Mouse (Mus musculus) MEL (cell line): ENCODE results near the gene Plekho1. TPM values are rescaled to one million over a fixed set of nuclear protein-coding genes. Genes with fewer than 3 reads are reported as not detected.

ENCODE experiments used
- DNase-seq: peaks from one replicate; pipeline ENCODE4 v3.0.0; 2011; ENCODE audit warnings: low read depth, low spot score
- H3K27ac ChIP-seq: 2 replicates; pipeline ENCODE4 v1.5.1; 2012; ENCODE audit warnings: low read depth, mild to moderate bottlenecking, control low read depth, low read length, moderate library complexity; ENCODE audit not compliant: control insufficient read depth
- H3K27me3 ChIP-seq, 2 experiments: fragments of 150-350 bp in 1 of 2; sonication (generic) in 1 of 2; 2 replicates each; pipeline ENCODE4 v1.6.1; 2012; ENCODE audit warnings: low read length in 2 of 2, mild to moderate bottlenecking in 2 of 2, improper control_type of control experiment in 1 of 2, moderate library complexity in 1 of 2; ENCODE audit not compliant: insufficient read depth in 2 of 2, control insufficient read depth in 1 of 2
- H3K36me3 ChIP-seq, 2 experiments: 2 replicates each; pipeline ENCODE4 v1.6.1; 2012 to 2014; ENCODE audit warnings: low read length in 2 of 2, improper control_type of control experiment in 1 of 2, inconsistent platforms in 1 of 2, mild to moderate bottlenecking in 1 of 2; ENCODE audit not compliant: insufficient read depth in 2 of 2, control insufficient read depth in 1 of 2
- H3K4me1 ChIP-seq, 2 experiments: fragments of 150-350 bp in 1 of 2; sonication (generic) in 1 of 2; 2 replicates each; pipeline ENCODE4 v1.6.1; 2012; ENCODE audit warnings: low read length in 2 of 2, improper control_type of control experiment in 1 of 2, mild to moderate bottlenecking in 1 of 2; ENCODE audit not compliant: insufficient read depth in 2 of 2, control insufficient read depth in 1 of 2
- H3K4me3 ChIP-seq, 2 experiments: fragments of 150-350 bp in 1 of 2; sonication (generic) in 1 of 2; 2 replicates each; pipeline ENCODE4 v1.5.1; 2012; ENCODE audit warnings: low read depth in 2 of 2, low read length in 2 of 2, mild to moderate bottlenecking in 2 of 2, moderate library complexity in 2 of 2, control low read depth in 1 of 2, improper control_type of control experiment in 1 of 2; ENCODE audit not compliant: control insufficient read depth in 1 of 2, insufficient read depth in 1 of 2
- H3K79me2 ChIP-seq: 2 replicates; pipeline ENCODE4 v1.6.1; 2012; ENCODE audit warnings: mild to moderate bottlenecking, low read length, moderate library complexity; ENCODE audit not compliant: control insufficient read depth, poor library complexity, insufficient read depth
- H3K9ac ChIP-seq: 2 replicates; pipeline ENCODE4 v1.6.1; 2012; ENCODE audit warnings: low read depth, mild to moderate bottlenecking, control low read depth, low read length, moderate library complexity; ENCODE audit not compliant: control insufficient read depth, poor library complexity, severe bottlenecking
- H3K9me3 ChIP-seq: fragments of 150-350 bp; sonication (generic); replicated peaks from 2 replicates; pipeline ENCODE4 v1.6.1; 2012; ENCODE audit warnings: mild to moderate bottlenecking, low read length, improper control_type of control experiment, moderate library complexity; ENCODE audit not compliant: insufficient read depth
- BHLHE40 ChIP-seq: IDR thresholded peaks from 2 replicates; pipeline ENCODE4 v1.6.1; 2012; ENCODE audit warnings: low read depth, mild to moderate bottlenecking, inconsistent platforms, low read length, improper control_type of control experiment, borderline replicate concordance
- CHD2 ChIP-seq: IDR thresholded peaks from 2 replicates; pipeline ENCODE4 v1.6.1; 2011; ENCODE audit warnings: low read length, improper control_type of control experiment
- CTCF ChIP-seq, 3 experiments: IDR thresholded peaks in 2 of 3; conservative IDR thresholded peaks in 1 of 3; 2 replicates each; pipeline ENCODE4 v1.5.1; 2011 to 2012; ENCODE audit warnings: low read length in 3 of 3, low read depth in 2 of 3, mild to moderate bottlenecking in 2 of 3, improper control_type of control experiment in 1 of 3, inconsistent platforms in 1 of 3, mixed read lengths in 1 of 3, moderate library complexity in 1 of 3; ENCODE audit not compliant: control insufficient read depth in 1 of 3, insufficient read depth in 1 of 3, poor library complexity in 1 of 3, severe bottlenecking in 1 of 3
- EP300 ChIP-seq, 2 experiments: IDR thresholded peaks; 2 replicates each; pipeline ENCODE4 v1.6.1; 2011; ENCODE audit warnings: improper control_type of control experiment in 2 of 2, low read length in 2 of 2, low read depth in 1 of 2, mild to moderate bottlenecking in 1 of 2
- ETS1 ChIP-seq: IDR thresholded peaks from 2 replicates; pipeline ENCODE4 v1.6.1; 2012; ENCODE audit warnings: low read depth, mild to moderate bottlenecking, inconsistent platforms, low read length, improper control_type of control experiment, moderate library complexity
- GATA1 ChIP-seq: IDR thresholded peaks from 2 replicates; pipeline ENCODE4 v1.6.1; 2011; ENCODE audit warnings: low read depth, low read length, improper control_type of control experiment
- MAZ ChIP-seq: IDR thresholded peaks from 2 replicates; pipeline ENCODE4 v1.6.1; 2012; ENCODE audit warnings: low read depth, mild to moderate bottlenecking, inconsistent platforms, low read length, improper control_type of control experiment
- MXI1 ChIP-seq: IDR thresholded peaks from 2 replicates; pipeline ENCODE4 v1.6.1; 2011; ENCODE audit warnings: mild to moderate bottlenecking, low read depth, low read length, improper control_type of control experiment
- MYC ChIP-seq: IDR thresholded peaks from 2 replicates; pipeline ENCODE4 v1.6.1; 2011; ENCODE audit warnings: low read depth, mild to moderate bottlenecking, low read length, improper control_type of control experiment, moderate library complexity
- SIN3A ChIP-seq: IDR thresholded peaks from 2 replicates; pipeline ENCODE4 v1.6.1; 2012; ENCODE audit warnings: low read length, improper control_type of control experiment, inconsistent platforms
- SMC3 ChIP-seq: IDR thresholded peaks from 2 replicates; pipeline ENCODE4 v1.6.1; 2011; ENCODE audit warnings: low read depth, low read length, improper control_type of control experiment
- TCF12 ChIP-seq: IDR thresholded peaks from 2 replicates; pipeline ENCODE4 v1.6.1; 2014; ENCODE audit warnings: low read depth, mild to moderate bottlenecking, inconsistent platforms, low read length, improper control_type of control experiment, moderate library complexity
- USF1 ChIP-seq: IDR thresholded peaks from 2 replicates; pipeline ENCODE4 v1.6.1; 2014; ENCODE audit warnings: low read depth, mild to moderate bottlenecking, inconsistent platforms, low read length, improper control_type of control experiment, moderate library complexity
- USF2 ChIP-seq, 2 experiments: IDR thresholded peaks; 2 replicates each; pipeline ENCODE4 v1.6.1; 2011 to 2012; ENCODE audit warnings: improper control_type of control experiment in 2 of 2, low read length in 2 of 2, borderline replicate concordance in 1 of 2, inconsistent platforms in 1 of 2, low read depth in 1 of 2, mild to moderate bottlenecking in 1 of 2; ENCODE audit not compliant: insufficient read depth in 1 of 2
- ZC3H11A ChIP-seq: IDR thresholded peaks from 2 replicates; pipeline ENCODE4 v1.6.1; 2012; ENCODE audit warnings: low read depth, mild to moderate bottlenecking, inconsistent platforms, low read length, improper control_type of control experiment
- ZNF384 ChIP-seq: IDR thresholded peaks from 2 replicates; pipeline ENCODE4 v1.6.1; 2012; ENCODE audit warnings: low read depth, mild to moderate bottlenecking, inconsistent platforms, low read length, improper control_type of control experiment
- polyA plus RNA-seq, 2 experiments: library from polyadenylated mRNA; stranded (reverse) in 1 of 2; unstranded in 1 of 2; fragments of >175 nt in 1 of 2; fragments of >200 nt in 1 of 2; gene quantifications; 2 replicates each; pipeline versions ENCODE4 v1.2.1 to v1.2.4; 2012; ENCODE audit warnings: low replicate concordance in 2 of 2, low read depth in 1 of 2; ENCODE audit not compliant: insufficient read length in 2 of 2, insufficient read depth in 1 of 2, missing spikeins in 1 of 2
- total RNA-seq: library from RNA; depleted of rRNA; stranded (reverse); fragments of 300-350 nt; gene quantifications from 2 replicates; pipeline ENCODE4 v1.2.3, GENCODE M21; 2012

Plekho1 gene
- total and polyA plus RNA-seq, 3 experiments, result 4.2 to 19.2 TPM; not detected in 1

GRCm38 (mm10) chr3:96027875-96028274 lies 32.1 kb upstream of the Plekho1 start:
- H3K4me3 ChIP-seq, result no peak overlapping the region
- H3K27ac ChIP-seq, result no peak overlapping the region
- peaks cover 0 to 17% of the 10 kb centered on the region in 2 experiments; a peak in 2 of 4 replicates for H3K36me3 ChIP-seq
- no peaks in the 10 kb centered on the region for H3K79me2 ChIP-seq
- peaks cover 6 to 15% of the 10 kb centered on the region in 2 experiments for H3K4me1 ChIP-seq
- peak; percentile 58 for DNase-seq
- no peak overlapping the region for H3K9ac ChIP-seq
- peak; percentile 45; the same call in 1 of the 2 replicates for TF ChIP-seq ETS1
- no peak for TF ChIP-seq MXI1
- TF ChIP-seq BHLHE40, result no peak
- TF ChIP-seq TCF12, result no peak
- TF ChIP-seq MAZ, result no peak
- TF ChIP-seq ZNF384, result no peak
- H3K9me3 ChIP-seq, result no peaks in the 10 kb centered on the region
- H3K27me3 ChIP-seq, result no peaks in the 10 kb centered on the region

- no peak for TF ChIP-seq ZC3H11A
- no peak; the same call in 1 of the 2 replicates for TF ChIP-seq SIN3A
- no peak for TF ChIP-seq USF2 (IDR thresholded peaks at IDR 0.05; ENCODE audit: borderline replicate concordance in 1 of 2, insufficient read depth in 1 of 2, low read depth in 1 of 2, low read length in 2 of 2)
- peak in 1 of 3 experiments; percentile 29; a peak in 2 of 6 replicates for TF ChIP-seq CTCF (IDR thresholded peaks at IDR 0.05 in 2 of 3, conservative IDR thresholded peaks at IDR 0.05 in 1 of 3; ENCODE audit: control insufficient read depth in 1 of 3, insufficient read depth in 1 of 3, low read depth in 2 of 3, low read length in 3 of 3, poor library complexity in 1 of 3, severe bottlenecking in 1 of 3)
- TF ChIP-seq CHD2, result no peak
- no peak for TF ChIP-seq SMC3
- 0 out of 2 replicates have a peak, but pooled peaks have one; percentile 21 for TF ChIP-seq MYC
- TF ChIP-seq USF1, result no peak
- TF ChIP-seq GATA1, result peak; percentile 50; the same call in 1 of the 2 replicates
- TF ChIP-seq TCF12, result no peak
- TF ChIP-seq EP300 (IDR thresholded peaks at IDR 0.05; ENCODE audit: low read depth in 1 of 2, low read length in 2 of 2), result peak; percentile 50 to 52; a peak in 1 of 4 replicates
- Histone ChIP-seq H3K9me3 (no peaks in the 10 kb centered on the region), H3K36me3 (peaks cover 0 to 17% of the 10 kb centered on the region in 2 experiments; a peak in 2 of 4 replicates), H3K27ac (no peak overlapping the region), H3K4me3 (peak overlapping the region in 1 of 2 experiments; percentile 6; a peak in 1 of 4 replicates), H3K79me2 (no peaks in the 10 kb centered on the region), H3K27me3 (no peaks in the 10 kb centered on the region), H3K9ac (no peak overlapping the region), H3K4me1 (peaks cover 6 to 15% of the 10 kb centered on the region in 2 experiments)
- DNase-seq, result peak; percentile 73
These were observed 31.3 kb upstream of the Plekho1 start for GRCm38 (mm10) chr3:96027145-96027544.
